In genomic region chr17:70963546-70963945, GRCm38 (mm10) we compare ENCODE assay signal across 8 mouse cellular contexts. TPM values are rescaled to one million over a fixed set of nuclear protein-coding genes. Genes with fewer than 3 reads are reported as not detected.
DNase-seq lines count a peak whose midpoint lies in the region; ATAC-seq lines count a peak whose summit lies in the region.
"Not testable (repeated sequence)": the region's sequence is repeated elsewhere in the genome, so short reads cannot be mapped to it uniquely, and the experiment has no call there.

No protein-coding gene starts in this region.

- peak; percentile 73 for DNase-seq in CD4-positive helper T cell, adult 2 months (ENCODE audit: low read depth, low spot score)
- peak; percentile 52 for DNase-seq in c-Kit-positive CD71-positive TER-119-positive erythroid progenitor cells, embryonic 14.5 days (ENCODE audit: low spot score)
- peak; percentile 96 to 99 for DNase-seq in heart, postnatal 10 days
- DNase-seq in kidney, postnatal 25 days, result peak; percentile 77 to 83
- peak; percentile 93 for DNase-seq in natural killer cell, adult 2 months (ENCODE audit: low spot score in 2 of 2)

- intact Hi-C loops in heart, postnatal 10 days (cut with DNase I), result not testable (repeated sequence)

- H3K27me3 ChIP-seq in forebrain, embryonic 15.5 days; liver, embryonic 12.5 days (replicated peaks); stomach, embryonic 16.5 days (ENCODE audit: control insufficient read depth, insufficient read depth, low read length): not testable (repeated sequence)

- not testable (repeated sequence) for H3K9me3 ChIP-seq in forebrain, embryonic 15.5 days; liver, embryonic 12.5 days (replicated peaks); stomach, embryonic 16.5 days (replicated peaks; ENCODE audit: control insufficient read depth, low read length)

- H3K27ac ChIP-seq in forebrain, embryonic 15.5 days (replicated peaks); liver, embryonic 12.5 days; stomach, embryonic 16.5 days (ENCODE audit: low read length): not testable (repeated sequence)

- H3K4me2 ChIP-seq in forebrain, embryonic 15.5 days (replicated peaks); liver, embryonic 12.5 days; stomach, embryonic 16.5 days (ENCODE audit: low read depth, low read length): not testable (repeated sequence)

- not testable (repeated sequence) for H3K4me3 ChIP-seq in forebrain, embryonic 15.5 days; liver, embryonic 12.5 days; stomach, embryonic 16.5 days (replicated peaks; ENCODE audit: low read length)

- ATAC-seq in forebrain, embryonic 15.5 days (replicated peaks), result peak; percentile 100
- ATAC-seq in liver, embryonic 12.5 days, result peak; percentile 100
- peak; percentile 100 for ATAC-seq in stomach, embryonic 16.5 days (ENCODE audit: insufficient read depth, low FRiP score)

- H3K4me1 ChIP-seq in forebrain, embryonic 15.5 days; liver, embryonic 12.5 days; stomach, embryonic 16.5 days (ENCODE audit: control insufficient read depth, insufficient read depth, low read length): not testable (repeated sequence)

- WGBS in forebrain, embryonic 15.5 days, result 69% methylated on average over 13 of the region's 13 CpGs
- WGBS in liver, embryonic 12.5 days (ENCODE audit: insufficient replicate concordance), result 61% methylated on average over 13 of the region's 13 CpGs
- 82% methylated on average over 12 of the region's 13 CpGs for WGBS in stomach, embryonic 16.5 days

- H3K9ac ChIP-seq in forebrain, embryonic 15.5 days (replicated peaks); liver, embryonic 12.5 days; stomach, embryonic 16.5 days (ENCODE audit: low read length): not testable (repeated sequence)

- H3K36me3 ChIP-seq in forebrain, embryonic 15.5 days; liver, embryonic 12.5 days; stomach, embryonic 16.5 days (ENCODE audit: control insufficient read depth, insufficient read depth, low read length): not testable (repeated sequence)

RNA-seq across cellular contexts. Expression of gene Myom1, which starts 38.9 kb away (rescaled TPM):
- polyA plus RNA-seq in forebrain, embryonic 15.5 days (2015; fragmentation: Nextera tagmentation; extraction: Ambion mirVana), result 1.3 and 1.7 TPM in 2 replicates
- total RNA-seq in heart, postnatal 10 days (2021), result 1,000 to 10,000 TPM; 1,058 to 1,064 TPM
- 3.5 and 3.9 TPM in 2 replicates for polyA plus RNA-seq in liver, embryonic 12.5 days (2016; fragmentation: Nextera tagmentation; extraction: Ambion mirVana)
- polyA plus RNA-seq in stomach, embryonic 16.5 days (2015; fragmentation: Nextera tagmentation; extraction: Ambion mirVana), result 15.7 and 21.1 TPM in 2 replicates

RNA-seq across cellular contexts. Expression of gene Myl12a, which starts 39.1 kb away (rescaled TPM):
- polyA plus RNA-seq in forebrain, embryonic 15.5 days (2015; fragmentation: Nextera tagmentation; extraction: Ambion mirVana), result 125 and 139 TPM in 2 replicates
- 100 to 1,000 TPM; 846 to 935 TPM for total RNA-seq in heart, postnatal 10 days (2021)
- 292 TPM in 2 replicates for polyA plus RNA-seq in liver, embryonic 12.5 days (2016; fragmentation: Nextera tagmentation; extraction: Ambion mirVana)
- polyA plus RNA-seq in stomach, embryonic 16.5 days (2015; fragmentation: Nextera tagmentation; extraction: Ambion mirVana), result 524 and 584 TPM in 2 replicates
